Mouse (Mus musculus) cerebellum, postnatal 25 days (tissue): Measurements from ENCODE around the gene Rnf148.

ENCODE experiments used
- DNase-seq, 2 experiments: peaks; one replicate each; pipeline ENCODE4 v3.0.0; 2021; ENCODE audit warnings: mixed read lengths in 2 of 2

Rnf148 gene

GRCm38 (mm10) chr6:23655036-23655435, at the start of gene Rnf148:
Rnf148 (minus strand) TSS chr6:23655136.
- no peak for DNase-seq

- no peak for DNase-seq
These were observed 45.9 kb upstream of the Rnf148 start for GRCm38 (mm10) chr6:23700879-23701278.

GRCm38 (mm10) chr6:23678172-23678571, 23.2 kb upstream of the Rnf148 start:
- DNase-seq: peak in 1 of 2 experiments; percentile 20

GRCm38 (mm10) chr6:23650205-23650604, 4.7 kb downstream of the Rnf148 start, which contains the start of gene Rnf133:
Rnf133 (minus strand) TSS chr6:23650305.
- DNase-seq: no peak

DNA sequence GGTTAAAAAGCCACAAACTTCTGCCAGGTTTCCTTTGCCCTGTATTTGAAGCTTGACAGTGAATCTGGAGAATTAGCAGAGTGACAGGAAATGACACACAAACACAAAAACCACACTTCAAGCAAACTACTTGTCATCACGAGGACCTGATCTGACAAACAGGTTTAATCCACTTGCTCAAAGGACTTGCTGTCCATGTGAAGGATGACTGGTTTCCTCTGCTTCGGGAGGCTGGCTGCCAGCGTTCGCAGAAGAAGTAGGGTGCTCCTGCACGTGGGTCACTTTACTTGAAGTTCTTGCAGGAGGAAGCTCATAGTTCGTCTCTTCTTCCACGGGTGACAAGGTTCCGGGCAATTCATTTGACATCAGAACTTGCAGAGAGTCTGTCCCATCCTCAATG, 6.2 kb downstream of the Rnf148 start:
- no peak for DNase-seq

DNA sequence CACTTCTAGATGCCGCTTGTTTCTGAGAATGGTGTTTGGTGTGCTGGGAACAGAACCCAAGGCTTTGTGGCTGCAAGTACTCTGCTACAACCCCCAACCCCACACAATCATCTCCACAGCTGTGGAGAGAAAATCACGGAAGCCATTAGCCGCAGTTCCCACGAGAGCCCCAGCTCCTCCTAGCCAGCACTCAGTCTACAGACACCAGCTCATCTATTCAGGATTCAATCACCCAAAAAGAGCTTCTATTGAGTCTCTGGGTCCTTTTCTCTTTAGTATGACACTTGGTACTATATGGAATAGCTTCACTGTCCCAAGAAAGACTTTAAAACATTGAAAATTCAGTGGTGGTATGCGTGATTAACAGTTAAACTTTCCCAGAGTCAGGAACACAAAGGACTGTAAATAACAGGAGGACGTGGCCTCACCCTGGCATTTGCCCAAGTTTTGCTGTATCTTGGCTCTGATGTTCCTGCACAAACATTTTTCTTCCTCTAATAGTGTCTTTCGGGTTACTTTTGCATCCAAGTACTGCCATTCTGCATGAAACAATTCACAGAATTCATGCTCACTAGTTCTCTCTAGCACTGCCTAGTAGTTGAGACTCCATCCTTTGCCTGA, 7.2 kb downstream of the Rnf148 start:
- DNase-seq: peak; percentile 37 to 70

GRCm38 (mm10) chr6:23637081-23637480, 17.9 kb downstream of the Rnf148 start:
- peak; percentile 61 to 83 for DNase-seq

GRCm38 (mm10) chr6:23635208-23635607, 19.7 kb downstream of the Rnf148 start:
- no peak for DNase-seq

GRCm38 (mm10) chr6:23634016-23634415, 20.9 kb downstream of the Rnf148 start:
- DNase-seq: peak; percentile 54 to 64

- no peak for DNase-seq
These were observed 24.5 kb downstream of the Rnf148 start for GRCm38 (mm10) chr6:23630465-23630864.
